Mouse (Mus musculus): ENCODE measurements around the gene Uaca. TPM values are rescaled to one million over a fixed set of nuclear protein-coding genes. Genes with fewer than 3 reads are reported as not detected.

Uaca gene
- polyA plus RNA-seq, 1 experiment: 11.1 TPM

DNA sequence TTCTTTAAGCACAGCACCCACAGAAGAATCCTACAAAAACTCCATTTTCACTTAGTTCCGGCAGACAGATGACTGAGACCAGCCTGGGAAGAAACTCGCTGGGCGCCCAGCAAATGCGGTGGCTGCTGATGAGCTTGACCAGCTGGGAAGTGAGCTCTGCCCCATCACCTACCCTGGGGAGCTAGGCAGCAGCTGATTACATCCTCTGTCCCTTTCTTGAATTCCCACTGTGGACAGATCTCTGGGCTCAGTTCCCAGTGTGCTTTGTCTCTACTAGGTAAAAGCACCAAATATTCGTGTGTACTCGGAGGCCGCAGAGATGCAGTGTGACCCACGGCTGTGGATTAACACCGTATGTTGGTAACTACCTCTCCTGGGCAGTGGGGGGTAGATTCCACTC, 25.9 kb upstream of the Uaca start:
- Histone ChIP-seq H3K27me3 (ENCODE audit: control insufficient read depth, insufficient read depth, low read length) (no peaks in the 10 kb centered on the region), H3K4me1 (ENCODE audit: control insufficient read depth, insufficient read depth, low read length) (peaks cover 10% of the 10 kb centered on the region), H3K27ac (ENCODE audit: control insufficient read depth, insufficient read depth, low read depth, low read length) (no peak overlapping the region), H3K4me3 (ENCODE audit: control insufficient read depth, low read depth, low read length) (no peak overlapping the region), H3K36me3 (ENCODE audit: control insufficient read depth, insufficient read depth, low read length) (no peaks in the 10 kb centered on the region)
- TF ChIP-seq CTCF (IDR thresholded peaks at IDR 0.05; ENCODE audit: control insufficient read depth, insufficient read depth, insufficient replicate concordance, low read depth, low read length) (no peak), POLR2A (IDR thresholded peaks at IDR 0.05; ENCODE audit: control insufficient read depth, low read depth, low read length) (no peak)

DNA sequence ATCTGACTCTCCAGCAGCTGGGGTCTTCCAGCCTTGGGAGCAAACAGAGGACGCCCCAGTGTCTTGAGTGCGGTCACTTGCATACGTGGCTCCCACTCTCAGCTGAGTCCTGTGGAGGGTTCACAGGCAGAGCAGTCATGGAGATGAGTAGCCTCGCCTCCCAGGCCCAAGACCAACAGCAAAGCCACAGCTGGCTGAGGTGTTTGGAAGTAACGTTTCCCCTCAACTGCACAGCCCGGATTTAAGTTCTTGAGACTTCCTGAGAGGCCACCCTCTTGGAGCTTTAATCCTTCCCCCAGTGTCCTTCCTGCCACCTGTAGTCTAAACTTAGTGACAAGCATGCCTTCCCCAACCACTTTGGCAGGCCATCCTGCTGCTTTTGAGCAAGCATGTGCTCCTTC, 24.6 kb upstream of the Uaca start:
- TF ChIP-seq POLR2A (IDR thresholded peaks at IDR 0.05; ENCODE audit: control insufficient read depth, low read depth, low read length) (no peak), CTCF (IDR thresholded peaks at IDR 0.05; ENCODE audit: control insufficient read depth, insufficient read depth, insufficient replicate concordance, low read depth, low read length) (no peak)
- H3K27ac ChIP-seq (ENCODE audit: control insufficient read depth, insufficient read depth, low read depth, low read length): no peak overlapping the region
- H3K4me1 ChIP-seq (ENCODE audit: control insufficient read depth, insufficient read depth, low read length): peaks cover 10% of the 10 kb centered on the region
- H3K4me3 ChIP-seq (ENCODE audit: control insufficient read depth, low read depth, low read length): no peak overlapping the region
- no peaks in the 10 kb centered on the region for H3K36me3 ChIP-seq (ENCODE audit: control insufficient read depth, insufficient read depth, low read length)
- H3K27me3 ChIP-seq (ENCODE audit: control insufficient read depth, insufficient read depth, low read length): no peaks in the 10 kb centered on the region

DNA sequence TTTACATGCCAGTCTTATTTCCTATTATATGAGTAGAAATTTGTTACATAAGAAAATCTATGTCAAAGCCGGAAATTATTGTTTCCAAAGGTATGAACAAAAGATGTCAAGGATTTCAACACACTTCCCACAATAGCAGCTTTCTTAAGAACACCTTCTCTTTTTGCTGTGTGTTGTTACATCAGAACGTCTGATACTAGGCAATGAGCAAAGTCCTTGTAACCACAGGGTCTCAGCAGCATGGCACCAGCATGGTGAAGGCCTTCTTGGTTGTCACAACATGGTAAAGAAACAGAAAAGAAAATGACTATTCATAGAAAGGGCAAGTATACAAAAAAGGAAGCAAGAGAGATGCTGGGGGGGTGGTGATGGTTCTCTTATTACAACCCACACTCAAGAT, 20.6 kb upstream of the Uaca start:
- no peak overlapping the region for H3K4me3 ChIP-seq (ENCODE audit: control insufficient read depth, low read depth, low read length)
- TF ChIP-seq CTCF (IDR thresholded peaks at IDR 0.05; ENCODE audit: control insufficient read depth, insufficient read depth, insufficient replicate concordance, low read depth, low read length) (no peak), POLR2A (IDR thresholded peaks at IDR 0.05; ENCODE audit: control insufficient read depth, low read depth, low read length) (no peak)

DNA sequence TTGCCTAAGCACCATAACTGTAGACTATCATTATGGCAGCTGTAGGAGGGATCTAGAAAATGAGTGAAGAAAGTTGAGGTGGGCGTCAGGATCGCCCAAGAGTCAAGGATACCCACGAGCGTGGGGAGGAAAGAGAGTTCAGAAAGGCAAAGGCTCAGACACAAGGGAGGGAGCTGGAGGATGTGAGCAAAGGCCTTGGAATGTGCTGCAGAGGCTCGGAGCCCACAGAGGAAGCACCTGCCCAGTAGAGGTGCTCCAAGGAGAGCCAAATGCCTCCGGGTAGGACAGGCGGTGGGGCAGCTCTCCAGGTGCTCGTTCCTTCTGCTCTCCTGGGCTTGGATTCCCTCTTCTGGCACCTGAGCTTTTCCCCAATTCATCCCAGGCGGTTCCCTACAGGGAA, 17.4 kb upstream of the Uaca start:
- no peaks in the 10 kb centered on the region for H3K27me3 ChIP-seq (ENCODE audit: control insufficient read depth, insufficient read depth, low read length)
- no peaks in the 10 kb centered on the region for H3K4me1 ChIP-seq (ENCODE audit: control insufficient read depth, insufficient read depth, low read length)
- H3K4me3 ChIP-seq (ENCODE audit: control insufficient read depth, low read depth, low read length): no peak overlapping the region
- no peaks in the 10 kb centered on the region for H3K36me3 ChIP-seq (ENCODE audit: control insufficient read depth, insufficient read depth, low read length)
- no peak for TF ChIP-seq POLR2A (IDR thresholded peaks at IDR 0.05; ENCODE audit: control insufficient read depth, low read depth, low read length)
- no peak for TF ChIP-seq CTCF (IDR thresholded peaks at IDR 0.05; ENCODE audit: control insufficient read depth, insufficient read depth, insufficient replicate concordance, low read depth, low read length)
- no peak overlapping the region for H3K27ac ChIP-seq (ENCODE audit: control insufficient read depth, insufficient read depth, low read depth, low read length)

More for the DNA sequence above, 20.6 kb upstream of the Uaca start:
- no peaks in the 10 kb centered on the region for H3K36me3 ChIP-seq (ENCODE audit: control insufficient read depth, insufficient read depth, low read length)
- H3K27me3 ChIP-seq (ENCODE audit: control insufficient read depth, insufficient read depth, low read length): no peaks in the 10 kb centered on the region
- H3K27ac ChIP-seq (ENCODE audit: control insufficient read depth, insufficient read depth, low read depth, low read length): no peak overlapping the region
- peaks cover 5% of the 10 kb centered on the region for H3K4me1 ChIP-seq (ENCODE audit: control insufficient read depth, insufficient read depth, low read length)

DNA sequence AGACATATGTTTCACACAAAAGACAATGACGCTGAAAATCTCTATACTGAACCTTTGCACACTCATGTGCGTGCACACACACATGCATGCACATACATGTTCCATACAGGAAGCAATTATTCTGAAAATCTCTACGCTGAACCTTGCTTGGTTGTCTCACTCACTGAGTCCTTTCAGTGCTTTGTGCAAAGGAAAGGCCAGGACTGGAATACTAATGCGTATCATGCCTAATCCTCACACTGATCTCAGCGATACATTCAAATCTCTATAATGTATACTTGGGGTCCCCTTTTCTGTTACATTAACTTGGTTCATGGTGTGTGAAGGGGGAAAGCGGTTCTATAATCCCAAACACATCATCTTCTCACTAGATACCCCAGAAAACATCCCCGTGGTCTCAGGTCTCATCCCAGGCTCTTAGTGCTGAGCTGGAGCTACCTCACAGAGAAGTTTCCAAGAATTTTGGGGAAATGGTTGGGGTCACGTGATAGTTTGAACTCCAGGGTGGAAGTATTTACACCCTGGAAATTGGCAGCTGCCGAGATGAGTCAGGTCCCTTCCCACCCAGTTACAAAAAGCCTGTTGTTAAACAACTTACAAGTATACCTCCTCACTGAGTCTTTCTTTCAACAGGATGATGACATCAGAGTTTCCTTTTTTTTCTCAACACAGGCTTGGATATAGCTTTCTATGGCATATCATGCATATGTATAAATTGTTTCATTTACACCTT, 12.1 kb upstream of the Uaca start:
- no peaks in the 10 kb centered on the region for H3K4me1 ChIP-seq (ENCODE audit: control insufficient read depth, insufficient read depth, low read length)
- TF ChIP-seq CTCF (IDR thresholded peaks at IDR 0.05; ENCODE audit: control insufficient read depth, insufficient read depth, insufficient replicate concordance, low read depth, low read length) (no peak), POLR2A (IDR thresholded peaks at IDR 0.05; ENCODE audit: control insufficient read depth, low read depth, low read length) (no peak)
- H3K36me3 ChIP-seq (ENCODE audit: control insufficient read depth, insufficient read depth, low read length): no peaks in the 10 kb centered on the region
- no peak overlapping the region for H3K27ac ChIP-seq (ENCODE audit: control insufficient read depth, insufficient read depth, low read depth, low read length)
- no peaks in the 10 kb centered on the region for H3K27me3 ChIP-seq (ENCODE audit: control insufficient read depth, insufficient read depth, low read length)
- no peak overlapping the region for H3K4me3 ChIP-seq (ENCODE audit: control insufficient read depth, low read depth, low read length)

DNA sequence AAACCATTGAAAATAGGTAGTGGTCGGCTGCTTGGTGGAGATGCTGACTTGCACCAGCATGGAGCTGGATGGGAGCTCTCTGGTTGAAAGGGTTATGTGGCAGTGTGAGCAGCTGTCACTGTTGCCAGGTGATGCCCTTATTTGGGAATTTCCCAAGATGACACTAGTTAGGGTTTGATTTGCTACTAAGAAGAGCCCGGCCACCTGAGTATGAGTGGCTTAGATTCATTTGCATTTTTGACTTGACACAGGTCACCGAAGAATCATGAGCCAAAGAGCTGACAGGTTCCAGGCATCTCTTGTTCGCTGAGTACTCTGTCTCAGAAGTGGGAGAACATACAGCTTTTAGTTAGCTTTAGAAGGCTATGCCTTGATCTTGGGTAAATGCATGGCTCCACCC, 9.3 kb upstream of the Uaca start:
- Histone ChIP-seq H3K4me3 (ENCODE audit: control insufficient read depth, low read depth, low read length) (no peak overlapping the region), H3K4me1 (ENCODE audit: control insufficient read depth, insufficient read depth, low read length) (no peaks in the 10 kb centered on the region), H3K36me3 (ENCODE audit: control insufficient read depth, insufficient read depth, low read length) (no peaks in the 10 kb centered on the region), H3K27me3 (ENCODE audit: control insufficient read depth, insufficient read depth, low read length) (no peaks in the 10 kb centered on the region), H3K27ac (ENCODE audit: control insufficient read depth, insufficient read depth, low read depth, low read length) (no peak overlapping the region)
- TF ChIP-seq POLR2A (IDR thresholded peaks at IDR 0.05; ENCODE audit: control insufficient read depth, low read depth, low read length) (no peak), CTCF (IDR thresholded peaks at IDR 0.05; ENCODE audit: control insufficient read depth, insufficient read depth, insufficient replicate concordance, low read depth, low read length) (no peak)

DNA sequence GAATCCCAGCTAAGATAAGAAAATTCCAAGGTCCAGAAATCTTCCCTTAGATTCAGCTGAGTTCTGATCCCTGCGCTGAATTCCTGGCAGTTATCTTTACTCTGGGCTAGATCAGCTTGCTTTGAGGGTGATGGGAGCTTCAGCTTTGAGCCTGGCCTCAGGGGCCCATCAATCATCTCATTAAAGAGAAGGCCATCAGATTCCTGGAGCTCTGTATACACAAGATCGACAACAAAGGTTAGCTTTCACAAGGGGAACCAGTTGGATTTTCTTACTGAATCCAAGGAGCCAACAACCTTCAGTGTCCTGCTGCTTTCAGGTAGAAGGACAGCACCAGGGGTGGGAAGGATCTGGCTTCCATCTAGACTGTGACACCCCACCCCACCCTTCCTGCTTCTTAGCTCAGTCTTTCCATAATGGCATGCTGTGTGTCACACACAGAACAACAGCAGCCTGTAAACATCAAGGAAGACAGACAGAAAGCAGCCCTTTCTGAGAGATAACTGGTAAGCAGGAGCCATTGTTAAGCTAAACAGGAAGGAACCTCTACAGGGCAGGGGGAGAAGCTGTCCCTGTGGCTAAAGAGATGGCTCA, 6.7 kb upstream of the Uaca start:
- TF ChIP-seq CTCF (IDR thresholded peaks at IDR 0.05; ENCODE audit: control insufficient read depth, insufficient read depth, insufficient replicate concordance, low read depth, low read length) (no peak), POLR2A (IDR thresholded peaks at IDR 0.05; ENCODE audit: control insufficient read depth, low read depth, low read length) (no peak)
- no peak overlapping the region for H3K4me3 ChIP-seq (ENCODE audit: control insufficient read depth, low read depth, low read length)
- H3K4me1 ChIP-seq (ENCODE audit: control insufficient read depth, insufficient read depth, low read length): no peaks in the 10 kb centered on the region
- no peak overlapping the region for H3K27ac ChIP-seq (ENCODE audit: control insufficient read depth, insufficient read depth, low read depth, low read length)
- no peaks in the 10 kb centered on the region for H3K27me3 ChIP-seq (ENCODE audit: control insufficient read depth, insufficient read depth, low read length)
- no peaks in the 10 kb centered on the region for H3K36me3 ChIP-seq (ENCODE audit: control insufficient read depth, insufficient read depth, low read length)
